Mouse (Mus musculus): ENCODE measurements around the gene Accs. TPM values are rescaled to one million over a fixed set of nuclear protein-coding genes. Genes with fewer than 3 reads are reported as not detected.

Accs gene
- polyA plus RNA-seq, 1 experiment from 2014 or later = 7.5 TPM

- H3K27me3 ChIP-seq (ENCODE audit: control insufficient read depth, insufficient read depth, low read length) = no peaks in the 10 kb centered on the region
- no peaks in the 10 kb centered on the region for H3K4me1 ChIP-seq (replicated peaks; ENCODE audit: control insufficient read depth, insufficient read depth, low read length)
- no peak overlapping the region for H3K27ac ChIP-seq (ENCODE audit: low read depth, low read length)
- no peaks in the 10 kb centered on the region for H3K9me3 ChIP-seq (ENCODE audit: control insufficient read depth, low read length)
- no peak overlapping the region for H3K4me3 ChIP-seq (ENCODE audit: low read depth, low read length)
- DNase-seq (ENCODE audit: low spot score) = no peak
- no peak overlapping the region for H3K4me2 ChIP-seq (replicated peaks; ENCODE audit: low read depth, low read length)
- ATAC-seq (ENCODE audit: low FRiP score) = no peak
- H3K9ac ChIP-seq (ENCODE audit: low read depth, low read length) = no peak overlapping the region
- no peaks in the 10 kb centered on the region for H3K36me3 ChIP-seq (ENCODE audit: control insufficient read depth, insufficient read depth, low read length)
- 88% methylated on average over 9 of the region's 9 CpGs for WGBS
Measured at GRCm38 (mm10) chr2:93881640-93882367, 32.1 kb upstream of the Accs start.

DNA sequence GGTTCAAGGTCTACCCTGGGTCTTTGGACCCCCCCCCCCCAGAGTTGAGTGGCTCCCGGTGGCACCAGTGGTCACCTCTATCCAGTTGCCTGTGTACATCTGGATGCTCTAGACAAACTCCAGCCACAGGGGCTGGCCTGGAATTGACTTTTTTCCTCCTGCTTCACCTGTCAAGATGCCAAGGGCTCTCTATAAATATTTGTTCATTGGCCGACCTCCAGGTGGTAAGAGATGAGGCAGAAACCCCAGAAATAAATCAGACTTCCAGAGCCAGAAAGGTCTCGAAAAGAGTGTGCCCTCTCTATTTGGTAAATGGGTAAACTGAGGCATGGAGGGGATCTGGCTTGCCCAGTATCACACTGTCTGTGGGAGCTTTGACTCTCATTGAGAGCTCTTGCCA lies 31.2 kb upstream of the Accs start:
- no peaks in the 10 kb centered on the region for H3K27me3 ChIP-seq (ENCODE audit: control insufficient read depth, insufficient read depth, low read length)
- H3K9me3 ChIP-seq (ENCODE audit: control insufficient read depth, low read length) = no peaks in the 10 kb centered on the region
- no peak overlapping the region for H3K9ac ChIP-seq (ENCODE audit: low read depth, low read length)
- 89% methylated on average over 3 of the region's 3 CpGs for WGBS
- H3K4me3 ChIP-seq (ENCODE audit: low read depth, low read length) = no peak overlapping the region
- ATAC-seq (ENCODE audit: low FRiP score) (no peak; the same call in 1 of the 2 replicates), DNase-seq (ENCODE audit: low spot score) (no peak)
- H3K27ac ChIP-seq (ENCODE audit: low read depth, low read length) = no peak overlapping the region
- H3K4me1 ChIP-seq (replicated peaks; ENCODE audit: control insufficient read depth, insufficient read depth, low read length) = no peaks in the 10 kb centered on the region
- no peak overlapping the region for H3K4me2 ChIP-seq (replicated peaks; ENCODE audit: low read depth, low read length)
- no peaks in the 10 kb centered on the region for H3K36me3 ChIP-seq (ENCODE audit: control insufficient read depth, insufficient read depth, low read length)

- 67% methylated on average over 8 of the region's 8 CpGs for WGBS
- Histone ChIP-seq H3K4me1 (replicated peaks; ENCODE audit: control insufficient read depth, insufficient read depth, low read length) (no peaks in the 10 kb centered on the region), H3K27me3 (ENCODE audit: control insufficient read depth, insufficient read depth, low read length) (no peaks in the 10 kb centered on the region), H3K4me3 (ENCODE audit: low read depth, low read length) (no peak overlapping the region), H3K9me3 (ENCODE audit: control insufficient read depth, low read length) (no peaks in the 10 kb centered on the region), H3K27ac (ENCODE audit: low read depth, low read length) (no peak overlapping the region), H3K36me3 (ENCODE audit: control insufficient read depth, insufficient read depth, low read length) (no peaks in the 10 kb centered on the region), H3K4me2 (replicated peaks; ENCODE audit: low read depth, low read length) (no peak overlapping the region), H3K9ac (ENCODE audit: low read depth, low read length) (no peak overlapping the region)
- no peak for ATAC-seq (ENCODE audit: low FRiP score)
- no peak for DNase-seq (ENCODE audit: low spot score)
Measured at GRCm38 (mm10) chr2:93880450-93880849, 30.7 kb upstream of the Accs start.

DNA sequence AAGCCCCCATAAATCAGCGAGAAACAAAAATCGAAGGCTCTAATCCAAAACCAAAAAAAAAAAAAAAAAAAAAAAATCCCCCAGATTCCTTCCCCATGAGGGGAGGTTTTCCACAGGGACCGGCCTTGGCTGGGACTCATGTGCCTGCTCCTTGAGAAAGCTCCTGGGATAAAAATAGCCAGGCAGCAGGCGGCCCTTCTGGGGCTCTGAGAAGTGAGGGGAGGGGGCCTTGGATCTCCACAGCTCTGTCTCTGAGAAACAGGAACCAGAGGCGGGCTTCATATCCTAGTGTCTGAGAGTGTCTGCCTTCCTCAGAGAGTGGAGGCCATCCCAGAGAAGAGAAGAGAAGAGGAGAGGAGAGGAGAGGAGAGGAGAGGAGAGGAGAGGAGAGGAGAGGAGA lies 27.3 kb upstream of the Accs start:
- ATAC-seq (ENCODE audit: low FRiP score) (no peak), DNase-seq (ENCODE audit: low spot score) (no peak)
- Histone ChIP-seq H3K9me3 (ENCODE audit: control insufficient read depth, low read length) (no peaks in the 10 kb centered on the region), H3K9ac (ENCODE audit: low read depth, low read length) (no peak overlapping the region), H3K4me2 (replicated peaks; ENCODE audit: low read depth, low read length) (no peak overlapping the region), H3K36me3 (ENCODE audit: control insufficient read depth, insufficient read depth, low read length) (no peaks in the 10 kb centered on the region), H3K4me3 (ENCODE audit: low read depth, low read length) (no peak overlapping the region), H3K27ac (ENCODE audit: low read depth, low read length) (no peak overlapping the region), H3K27me3 (ENCODE audit: control insufficient read depth, insufficient read depth, low read length) (no peaks in the 10 kb centered on the region), H3K4me1 (replicated peaks; ENCODE audit: control insufficient read depth, insufficient read depth, low read length) (no peaks in the 10 kb centered on the region)
- 68% methylated on average over 5 of the region's 5 CpGs for WGBS

DNA sequence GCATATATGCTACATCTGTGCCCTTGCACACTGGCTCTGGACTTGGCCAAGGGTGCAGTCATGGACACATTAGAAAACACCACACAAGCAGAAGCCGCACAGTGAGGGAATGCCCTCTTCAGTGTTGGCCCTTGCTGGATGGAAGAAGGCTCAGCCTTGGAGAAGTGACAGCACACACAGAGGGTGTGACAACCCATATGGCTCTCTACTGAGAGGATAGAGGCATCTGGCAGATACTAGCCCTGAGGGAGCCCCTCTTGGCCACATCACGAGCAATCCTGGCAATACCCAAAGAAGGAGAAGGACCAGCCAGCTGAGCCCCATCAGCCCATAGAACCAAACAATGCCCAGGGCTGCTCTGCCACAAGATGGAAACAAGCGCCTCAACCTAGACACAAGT lies 24.9 kb upstream of the Accs start:
- 88% methylated on average over 3 of the region's 3 CpGs for WGBS
- H3K4me1 ChIP-seq (replicated peaks; ENCODE audit: control insufficient read depth, insufficient read depth, low read length) = no peaks in the 10 kb centered on the region
- DNase-seq (ENCODE audit: low spot score) (no peak), ATAC-seq (ENCODE audit: low FRiP score) (no peak)
- H3K27me3 ChIP-seq (ENCODE audit: control insufficient read depth, insufficient read depth, low read length) = no peaks in the 10 kb centered on the region
- no peak overlapping the region for H3K27ac ChIP-seq (ENCODE audit: low read depth, low read length)
- H3K9ac ChIP-seq (ENCODE audit: low read depth, low read length) = no peak overlapping the region
- no peak overlapping the region for H3K4me3 ChIP-seq (ENCODE audit: low read depth, low read length)
- no peaks in the 10 kb centered on the region for H3K36me3 ChIP-seq (ENCODE audit: control insufficient read depth, insufficient read depth, low read length)
- no peaks in the 10 kb centered on the region for H3K9me3 ChIP-seq (ENCODE audit: control insufficient read depth, low read length)
- H3K4me2 ChIP-seq (replicated peaks; ENCODE audit: low read depth, low read length) = no peak overlapping the region

DNA sequence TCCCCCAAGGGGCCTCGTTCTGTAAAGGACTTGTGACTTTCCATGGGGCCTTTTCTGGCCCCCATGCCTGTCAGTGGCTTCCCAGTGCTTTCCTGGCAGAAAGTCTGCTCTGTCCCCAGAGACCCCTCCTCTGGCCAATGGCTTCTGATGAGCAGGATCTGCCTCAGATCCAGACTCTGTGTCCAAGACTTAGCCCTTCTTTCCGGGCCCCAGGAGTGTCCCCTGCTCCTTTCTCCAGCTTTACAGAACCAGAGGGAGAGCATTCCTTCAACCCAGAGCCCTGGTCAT lies 24.4 kb upstream of the Accs start:
- Histone ChIP-seq H3K9ac (ENCODE audit: low read depth, low read length) (no peak overlapping the region), H3K9me3 (ENCODE audit: control insufficient read depth, low read length) (no peaks in the 10 kb centered on the region), H3K4me2 (replicated peaks; ENCODE audit: low read depth, low read length) (no peak overlapping the region), H3K4me3 (ENCODE audit: low read depth, low read length) (no peak overlapping the region), H3K36me3 (ENCODE audit: control insufficient read depth, insufficient read depth, low read length) (no peaks in the 10 kb centered on the region), H3K27me3 (ENCODE audit: control insufficient read depth, insufficient read depth, low read length) (no peaks in the 10 kb centered on the region), H3K4me1 (replicated peaks; ENCODE audit: control insufficient read depth, insufficient read depth, low read length) (no peaks in the 10 kb centered on the region), H3K27ac (ENCODE audit: low read depth, low read length) (no peak overlapping the region)
- ATAC-seq (ENCODE audit: low FRiP score) (no peak), DNase-seq (ENCODE audit: low spot score) (no peak)
- 25% methylated on average over 2 of the region's 2 CpGs for WGBS

- no peaks in the 10 kb centered on the region for H3K27me3 ChIP-seq (ENCODE audit: control insufficient read depth, insufficient read depth, low read length)
- no peak overlapping the region for H3K4me2 ChIP-seq (replicated peaks; ENCODE audit: low read depth, low read length)
- no peak overlapping the region for H3K27ac ChIP-seq (ENCODE audit: low read depth, low read length)
- no peaks in the 10 kb centered on the region for H3K4me1 ChIP-seq (replicated peaks; ENCODE audit: control insufficient read depth, insufficient read depth, low read length)
- H3K4me3 ChIP-seq (ENCODE audit: low read depth, low read length) = no peak overlapping the region
- DNase-seq (ENCODE audit: low spot score) (peak; percentile 19), ATAC-seq (ENCODE audit: low FRiP score) (peak; percentile 36; the same call in 1 of the 2 replicates)
- 0 out of 2 replicates have a peak overlapping the region, but pooled peaks have one; percentile 23 for H3K9ac ChIP-seq (ENCODE audit: low read depth, low read length)
- no peaks in the 10 kb centered on the region for H3K36me3 ChIP-seq (ENCODE audit: control insufficient read depth, insufficient read depth, low read length)
- 14% methylated on average over 12 of the region's 12 CpGs for WGBS
- H3K9me3 ChIP-seq (ENCODE audit: control insufficient read depth, low read length) = no peaks in the 10 kb centered on the region
Measured at GRCm38 (mm10) chr2:93873449-93874226, 23.9 kb upstream of the Accs start.

- no peaks in the 10 kb centered on the region for H3K27me3 ChIP-seq (ENCODE audit: control insufficient read depth, insufficient read depth, low read length)
- 68% methylated on average over 7 of the region's 7 CpGs for WGBS
- DNase-seq (ENCODE audit: low spot score) (no peak), ATAC-seq (ENCODE audit: low FRiP score) (no peak)
- no peak overlapping the region for H3K27ac ChIP-seq (ENCODE audit: low read depth, low read length)
- H3K9ac ChIP-seq (ENCODE audit: low read depth, low read length) = no peak overlapping the region
- H3K4me1 ChIP-seq (replicated peaks; ENCODE audit: control insufficient read depth, insufficient read depth, low read length) = no peaks in the 10 kb centered on the region
- H3K36me3 ChIP-seq (ENCODE audit: control insufficient read depth, insufficient read depth, low read length) = no peaks in the 10 kb centered on the region
- H3K9me3 ChIP-seq (ENCODE audit: control insufficient read depth, low read length) = no peaks in the 10 kb centered on the region
- H3K4me3 ChIP-seq (ENCODE audit: low read depth, low read length) = no peak overlapping the region
- H3K4me2 ChIP-seq (replicated peaks; ENCODE audit: low read depth, low read length) = no peak overlapping the region
Measured at GRCm38 (mm10) chr2:93872257-93872656, 22.5 kb upstream of the Accs start.

DNA sequence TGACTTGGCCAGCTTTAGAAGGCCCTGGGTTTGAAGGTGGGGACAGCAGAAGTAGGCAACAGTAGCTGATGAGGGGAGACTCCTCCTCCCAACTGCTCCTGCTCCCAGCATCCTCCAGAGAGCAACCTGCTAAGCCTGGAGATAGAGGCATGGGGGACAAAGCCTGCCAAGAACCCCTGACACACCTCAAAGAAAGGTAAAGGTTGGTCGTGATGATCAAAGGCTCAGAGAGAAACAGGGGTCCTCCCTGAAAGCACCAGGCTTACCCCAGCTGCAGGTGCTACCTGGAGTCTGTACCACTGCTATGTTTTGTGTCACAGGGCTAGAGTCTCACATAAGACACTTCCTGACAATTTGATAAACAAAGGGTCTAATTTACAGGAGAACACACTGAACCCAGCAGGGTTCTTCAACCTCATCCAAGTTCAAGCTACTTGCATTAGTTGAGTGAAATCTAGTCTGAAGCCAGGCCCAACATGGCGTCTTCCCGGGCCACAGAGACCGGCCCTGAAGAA lies 21.7 kb upstream of the Accs start:
- H3K27ac ChIP-seq (ENCODE audit: low read depth, low read length) = no peak overlapping the region
- H3K9ac ChIP-seq (ENCODE audit: low read depth, low read length) = no peak overlapping the region
- no peaks in the 10 kb centered on the region for H3K27me3 ChIP-seq (ENCODE audit: control insufficient read depth, insufficient read depth, low read length)
- 82% methylated on average over 4 of the region's 4 CpGs for WGBS
- no peaks in the 10 kb centered on the region for H3K36me3 ChIP-seq (ENCODE audit: control insufficient read depth, insufficient read depth, low read length)
- H3K9me3 ChIP-seq (ENCODE audit: control insufficient read depth, low read length) = no peaks in the 10 kb centered on the region
- no peak overlapping the region for H3K4me3 ChIP-seq (ENCODE audit: low read depth, low read length)
- no peaks in the 10 kb centered on the region for H3K4me1 ChIP-seq (replicated peaks; ENCODE audit: control insufficient read depth, insufficient read depth, low read length)
- ATAC-seq (ENCODE audit: low FRiP score) (no peak), DNase-seq (ENCODE audit: low spot score) (no peak)
- no peak overlapping the region for H3K4me2 ChIP-seq (replicated peaks; ENCODE audit: low read depth, low read length)

Measured in hindbrain, embryonic 11.5 days (tissue).